9 mouse cellular contexts compared by ENCODE assay signal in genomic region chr14:121648581-121649060, GRCm38 (mm10).
DNase-seq lines count a peak whose midpoint lies in the region; ATAC-seq and TF ChIP-seq lines count a peak whose summit lies in the region.
"Had no signal": no experiment of that assay in that cellular context is flagged by ENCODE, and none has a peak within 500 bp of the region (broad histone marks: within the 10 kb centered on the region; RNA-seq: fewer than 3 reads in every experiment).

No protein-coding gene starts in this region.

- peak; percentile 71 for ATAC-seq in limb, embryonic 11.5 days (ENCODE audit: insufficient number of reproducible peaks, low FRiP score, low TSS enrichment, low read depth)
- no peak for ATAC-seq in stomach, embryonic 14.5 days (ENCODE audit: insufficient number of reproducible peaks, insufficient read depth, low FRiP score, low read depth)
- ATAC-seq in midbrain, embryonic 13.5 days, result no peak

- peak overlapping the region; percentile 77 for H3K27ac ChIP-seq in liver, adult 2 months (replicated peaks; ENCODE audit: insufficient read depth, low read depth, low read length)
- H3K27ac ChIP-seq in limb, embryonic 11.5 days (replicated peaks; ENCODE audit: low read depth, low read length), result no peak overlapping the region
- H3K27ac ChIP-seq in stomach, embryonic 14.5 days (ENCODE audit: low read length), result peak overlapping the region; percentile 49
- H3K27ac ChIP-seq in midbrain, embryonic 13.5 days, result no peak overlapping the region

- H3K79me2 ChIP-seq in liver, adult 2 months (ENCODE audit: control insufficient read depth, insufficient read depth, low read length), result no peaks in the 10 kb centered on the region

- intact Hi-C loops in heart, postnatal 10 days (cut with DNase I), result loop anchor here (5.0 kb wide), 1 partner anchor 49 kb away; no protein-coding TSS in a partner anchor

- peaks cover 6% of the 10 kb centered on the region; the same call in 1 of the 2 replicates for H3K36me3 ChIP-seq in liver, adult 2 months (ENCODE audit: control insufficient read depth, insufficient read depth, low read length)
- no peaks in the 10 kb centered on the region; the same call in 1 of the 2 replicates for H3K36me3 ChIP-seq in limb, embryonic 11.5 days (ENCODE audit: control insufficient read depth, insufficient read depth, low read length)
- H3K36me3 ChIP-seq in stomach, embryonic 14.5 days (ENCODE audit: control insufficient read depth, insufficient read depth, low read length), result peaks cover 3% of the 10 kb centered on the region; the same call in 1 of the 2 replicates
- no peaks in the 10 kb centered on the region; the same call in 1 of the 2 replicates for H3K36me3 ChIP-seq in midbrain, embryonic 13.5 days

- no peak overlapping the region for H3K9ac ChIP-seq in liver, adult 2 months (ENCODE audit: low read depth, low read length)
- no peak overlapping the region for H3K9ac ChIP-seq in limb, embryonic 11.5 days (ENCODE audit: low read length)
- no peak overlapping the region for H3K9ac ChIP-seq in stomach, embryonic 14.5 days (replicated peaks; ENCODE audit: low read depth, low read length)
- H3K9ac ChIP-seq in midbrain, embryonic 13.5 days (replicated peaks), result no peak overlapping the region

- H3K4me3 ChIP-seq in liver, adult 2 months (ENCODE audit: insufficient read depth, low read depth, low read length), result no peak overlapping the region
- H3K4me3 ChIP-seq in limb, embryonic 11.5 days (ENCODE audit: low read depth, low read length), result no peak overlapping the region
- no peak overlapping the region for H3K4me3 ChIP-seq in stomach, embryonic 14.5 days (ENCODE audit: low read depth, low read length)
- no peak overlapping the region for H3K4me3 ChIP-seq in midbrain, embryonic 13.5 days (replicated peaks)

- H3K4me2 ChIP-seq in limb, embryonic 11.5 days (ENCODE audit: low read depth, severe bottlenecking), result no peak overlapping the region
- no peak overlapping the region for H3K4me2 ChIP-seq in stomach, embryonic 14.5 days (replicated peaks; ENCODE audit: low read depth, low read length)
- no peak overlapping the region for H3K4me2 ChIP-seq in midbrain, embryonic 13.5 days (replicated peaks)

- no peak for TF ChIP-seq CTCF in liver, adult 2 months (IDR thresholded peaks at IDR 0.05; ENCODE audit: low read depth, low read length)

- 73% methylated on average over 9 of the region's 9 CpGs for WGBS in liver, adult 2 months
- WGBS in limb, embryonic 11.5 days, result 41% methylated on average over 9 of the region's 9 CpGs
- WGBS in stomach, embryonic 14.5 days, result 31% methylated on average over 9 of the region's 9 CpGs
- WGBS in midbrain, embryonic 13.5 days, result 70% methylated on average over 9 of the region's 9 CpGs

- no peaks in the 10 kb centered on the region for H3K9me3 ChIP-seq in limb, embryonic 11.5 days (ENCODE audit: control insufficient read depth, low read length)
- H3K9me3 ChIP-seq in stomach, embryonic 14.5 days (ENCODE audit: control insufficient read depth, low read depth, low read length), result no peaks in the 10 kb centered on the region
- H3K9me3 ChIP-seq in midbrain, embryonic 13.5 days, result no peaks in the 10 kb centered on the region
- H3K9me3 ChIP-seq: G1E had no signal

- peak; percentile 10 for DNase-seq in liver, adult 2 months (ENCODE audit: extremely low read depth, low read depth, low spot score)
- no peak for DNase-seq in liver
- peak; percentile 53 to 56 for DNase-seq in heart, postnatal 10 days
- peak; percentile 29 for DNase-seq in limb, embryonic 11.5 days (ENCODE audit: low spot score)
- no peak for DNase-seq in frontal cortex, postnatal 10 days (ENCODE audit: low spot score in 2 of 2)
- no peak for DNase-seq in spleen, adult 18-20 months

- no peak for TF ChIP-seq POLR2A in liver, adult 2 months (IDR thresholded peaks at IDR 0.05; ENCODE audit: extremely low read depth, insufficient read depth, low read length)

- H3K4me1 ChIP-seq in liver, adult 2 months (ENCODE audit: control insufficient read depth, insufficient read depth, low read length), result no peaks in the 10 kb centered on the region
- peaks cover 6% of the 10 kb centered on the region; the same call in 1 of the 2 replicates for H3K4me1 ChIP-seq in limb, embryonic 11.5 days (ENCODE audit: control insufficient read depth, insufficient read depth, low read length)
- H3K4me1 ChIP-seq in stomach, embryonic 14.5 days (ENCODE audit: control insufficient read depth, insufficient read depth, low read length), result peaks cover 6% of the 10 kb centered on the region; the same call in 1 of the 2 replicates
- no peaks in the 10 kb centered on the region for H3K4me1 ChIP-seq in midbrain, embryonic 13.5 days (replicated peaks)

- no peaks in the 10 kb centered on the region for H3K27me3 ChIP-seq in liver, adult 2 months (ENCODE audit: control insufficient read depth, insufficient read depth, low read length)
- H3K27me3 ChIP-seq in limb, embryonic 11.5 days (ENCODE audit: control insufficient read depth, insufficient read depth, low read length), result no peaks in the 10 kb centered on the region
- H3K27me3 ChIP-seq in stomach, embryonic 14.5 days (ENCODE audit: control insufficient read depth, insufficient read depth, low read length), result no peaks in the 10 kb centered on the region
- H3K27me3 ChIP-seq in midbrain, embryonic 13.5 days, result no peaks in the 10 kb centered on the region

Comparison
In these comparisons a context has a peak if more than half of its experiments do, and no peak if none do; other contexts are left out.
1. DNase-seq: peak in liver, adult 2 months (single experiment), heart, postnatal 10 days (2 of 2) and limb, embryonic 11.5 days (single experiment); none in liver (single experiment), frontal cortex, postnatal 10 days (0 of 2) and spleen, adult 18-20 months (0 of 2).
2. H3K27ac ChIP-seq: peak in liver, adult 2 months (single experiment) and stomach, embryonic 14.5 days (single experiment); none in limb, embryonic 11.5 days (single experiment) and midbrain, embryonic 13.5 days (single experiment).